Mouse (Mus musculus) regulatory T cell (primary cell): ENCODE results near the gene Dbf4.

ENCODE experiments used
- in situ Hi-C: fragments of 300-600 bp; cut with MboI, MseI; formaldehyde crosslinking; loops from one replicate; pipeline ENCODE4 v1.15.1; 2025; ENCODE audit warnings: high pct_unique_total_duplicates

The Dbf4 gene

GRCm38 (mm10) chr5:8366771-8367613 lies 55.5 kb downstream of the Dbf4 start:
- in situ Hi-C loops: no loop called here

DNA sequence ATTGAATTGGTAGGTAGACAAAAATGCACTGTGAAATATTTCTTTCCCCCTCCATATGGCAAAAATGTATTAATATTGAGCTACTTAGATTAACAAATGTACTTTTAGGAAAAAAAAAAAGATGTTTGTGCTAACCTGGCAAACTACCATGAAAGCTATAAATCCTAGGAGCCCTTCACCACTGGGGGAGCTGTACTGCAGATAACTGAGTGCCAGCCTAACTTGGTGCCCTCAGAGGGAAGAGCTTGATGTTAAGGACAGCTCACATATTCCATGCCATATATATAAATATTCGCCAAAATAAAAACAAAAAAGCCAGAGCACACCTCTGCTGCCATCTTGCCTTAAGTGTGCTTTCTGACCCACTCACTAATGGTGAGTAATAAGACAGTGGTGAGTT lies 60.2 kb downstream of the Dbf4 start:
- in situ Hi-C loops: no loop called here

- in situ Hi-C loops: no loop called here
Observed at GRCm38 (mm10) chr5:8357677-8358076, 64.8 kb downstream of the Dbf4 start.

DNA sequence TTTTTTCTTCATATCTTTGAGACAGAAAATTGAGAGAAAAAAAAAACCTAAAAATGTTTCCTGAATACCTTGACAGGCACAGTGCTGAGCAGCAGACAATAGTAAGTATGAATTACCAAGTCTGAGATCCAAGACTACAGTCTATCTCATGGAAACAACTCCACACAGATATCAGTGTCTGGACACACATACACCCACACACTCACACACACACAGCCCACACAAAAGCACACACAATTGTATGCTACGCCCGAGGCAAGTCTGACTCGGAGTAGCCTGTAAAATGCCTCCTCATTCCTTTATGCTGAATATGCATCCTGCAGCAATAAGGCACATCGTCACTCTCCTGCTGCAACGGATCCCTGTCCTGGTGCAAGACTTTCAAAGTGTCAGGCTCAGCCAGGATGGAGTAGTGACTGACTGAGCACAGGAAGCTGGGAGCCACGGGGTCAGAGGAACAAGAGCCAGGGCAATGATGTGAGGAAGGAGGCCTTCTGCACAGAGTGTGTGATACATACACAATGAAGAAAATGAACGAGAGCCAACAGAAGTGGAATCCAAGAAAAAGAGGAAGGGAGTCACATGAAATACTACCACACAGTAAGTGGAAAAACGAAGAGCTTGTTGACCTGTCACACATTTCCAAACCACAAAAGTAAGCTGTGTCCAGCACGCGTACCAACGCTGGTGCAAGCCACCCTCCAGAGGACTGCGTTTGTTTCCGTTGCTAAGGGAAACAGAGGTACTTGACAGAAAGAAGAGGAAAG lies 65.4 kb downstream of the Dbf4 start:
- in situ Hi-C loops: no loop called here

DNA sequence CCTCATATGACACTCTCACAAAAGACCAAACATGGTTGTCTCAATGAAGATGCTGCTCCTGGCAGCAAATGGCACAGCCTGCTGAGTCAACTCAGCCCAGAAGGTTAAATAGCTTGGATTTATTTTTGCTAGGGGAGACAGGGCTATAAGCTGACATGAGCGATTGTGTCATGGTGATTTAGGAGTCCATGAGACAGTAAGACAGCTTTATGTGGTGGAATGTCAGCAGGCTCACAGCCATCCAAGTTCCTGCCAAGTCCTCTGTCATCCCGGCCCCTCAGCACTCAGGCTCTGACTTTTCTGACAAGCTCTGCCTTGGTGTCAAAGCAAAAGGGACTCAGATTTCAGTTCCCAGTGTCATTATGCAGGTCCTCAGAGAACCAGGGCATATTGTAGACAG lies 66.2 kb downstream of the Dbf4 start:
- in situ Hi-C loops: no loop called here

- in situ Hi-C loops: no loop called here
Observed at GRCm38 (mm10) chr5:8349557-8349956, 73.0 kb downstream of the Dbf4 start.
